Mouse (Mus musculus) kidney, postnatal 0 days (tissue): ENCODE data around the gene Epc2. TPM values are rescaled to one million over a fixed set of nuclear protein-coding genes. Genes with fewer than 3 reads are reported as not detected.
A peak's percentile ranks its signal among the peaks of the same experiment; 100 is the strongest.

Experiments used
- ATAC-seq: fragments of 200-750 bp; cut with Nextera tagmentation; replicated peaks from 2 replicates; pipeline ENCODE4 v1.8.0; 2017; ENCODE audit warnings: low read depth, moderate number of reproducible peaks, moderate TSS enrichment, moderate library complexity; ENCODE audit not compliant: low FRiP score
- DNase-seq: peaks from one replicate; pipeline ENCODE4 v3.0.0-alpha.2; 2016; ENCODE audit warnings: low spot score
- H3K27ac ChIP-seq: fragments of 300-500 bp; sonication (generic); 2 replicates; pipeline ENCODE4 v1.5.1; 2014; ENCODE audit warnings: mild to moderate bottlenecking
- H3K27me3 ChIP-seq: fragments of 300-500 bp; sonication (generic); 2 replicates; pipeline ENCODE4 v1.6.1; 2014; ENCODE audit warnings: low read length, mixed read lengths; ENCODE audit not compliant: insufficient read depth
- H3K36me3 ChIP-seq: fragments of 300-500 bp; sonication (generic); 2 replicates; pipeline ENCODE4 v1.6.1; 2014; ENCODE audit warnings: low read length, mixed read lengths; ENCODE audit not compliant: insufficient read depth
- H3K4me1 ChIP-seq: fragments of 300-500 bp; sonication (generic); replicated peaks from 2 replicates; pipeline ENCODE4 v1.6.1; 2014; ENCODE audit warnings: antibody characterized with exemption, low read length, mixed read lengths; ENCODE audit not compliant: insufficient read depth
- H3K4me2 ChIP-seq: fragments of 300-500 bp; sonication (generic); 2 replicates; pipeline ENCODE4 v1.6.1; 2014; ENCODE audit warnings: mild to moderate bottlenecking, low read length, moderate library complexity, mixed read lengths
- H3K4me3 ChIP-seq: fragments of 300-500 bp; sonication (generic); replicated peaks from 2 replicates; pipeline ENCODE4 v1.5.1; 2014; ENCODE audit warnings: low read depth, low read length
- H3K9ac ChIP-seq: fragments of 300-500 bp; sonication (generic); 2 replicates; pipeline ENCODE4 v1.6.1; 2014; ENCODE audit warnings: low read depth, low read length
- H3K9me3 ChIP-seq: fragments of 300-500 bp; sonication (generic); replicated peaks from 2 replicates; pipeline ENCODE4 v1.6.1; 2016; ENCODE audit warnings: low read length, inconsistent platforms, mixed read lengths
- CTCF ChIP-seq: IDR thresholded peaks from 2 replicates; pipeline ENCODE4 v1.5.1; 2016; ENCODE audit warnings: antibody characterized with exemption, low read depth, mild to moderate bottlenecking, moderate library complexity
- WGBS: fragments of 180-500 bp; shearing (Covaris S2); extraction: QIAGEN DNeasy Blood & Tissue Kit; methylation state at CpG from one replicate; pipeline ENCODE4 v1.1.7; 2014; 5-methylcytosine and 5-hydroxymethylcytosine counted together
- polyA plus RNA-seq: library from polyadenylated mRNA; unstranded; fragments of >200 nt; fragmentation: Nextera tagmentation; extraction: Ambion mirVana; gene quantifications from 2 replicates; pipeline ENCODE4 v1.2.1, GENCODE M21; 2015

Gene Epc2
- polyA plus RNA-seq, 1 experiment from 2014 or later: 6.7 TPM

DNA sequence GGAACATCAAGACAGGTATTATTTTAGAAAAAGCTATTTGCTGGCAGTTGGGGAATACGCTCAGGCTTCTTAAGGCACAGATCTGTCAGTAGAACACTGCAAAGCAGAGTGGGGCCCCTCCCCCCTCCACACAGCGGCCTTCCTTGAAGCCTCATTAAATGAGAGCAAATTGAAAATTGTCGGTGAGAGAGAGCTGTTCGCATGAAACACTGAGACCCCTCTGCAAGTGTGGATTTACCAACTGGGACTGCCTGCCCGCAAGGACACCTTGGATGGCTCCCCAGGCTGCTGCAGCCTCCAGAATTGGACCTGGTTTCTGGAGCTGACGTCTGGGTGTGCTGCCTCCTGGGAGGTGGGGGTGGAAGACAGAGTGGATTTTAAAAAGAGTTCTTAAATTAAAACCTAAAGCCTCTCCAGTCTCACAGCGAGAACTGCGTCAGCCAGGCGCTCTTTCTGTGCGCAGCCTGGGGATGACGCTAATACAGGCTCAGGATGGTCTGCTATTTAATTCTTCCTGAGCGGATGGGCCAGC, 120.9 kb downstream of the Epc2 start:
- Histone ChIP-seq H3K4me3 (no peak overlapping the region), H3K9ac (no peak overlapping the region), H3K4me2 (peak overlapping the region; percentile 49), H3K4me1 (peaks cover 10% of the 10 kb centered on the region; the same call in 1 of the 2 replicates), H3K36me3 (no peaks in the 10 kb centered on the region), H3K27ac (no peak overlapping the region), H3K9me3 (no peaks in the 10 kb centered on the region), H3K27me3 (no peaks in the 10 kb centered on the region)
- no peak for ATAC-seq
- TF ChIP-seq CTCF: no peak
- DNase-seq: peak; percentile 32
- 39% methylated on average over 12 of the region's 12 CpGs for WGBS

GRCm38 (mm10) chr2:49572684-49573083, 121.4 kb downstream of the Epc2 start:
- H3K4me1 ChIP-seq: peaks cover 10% of the 10 kb centered on the region; the same call in 1 of the 2 replicates
- TF ChIP-seq CTCF: no peak
- H3K9me3 ChIP-seq: no peaks in the 10 kb centered on the region
- no peak overlapping the region for H3K9ac ChIP-seq
- ATAC-seq: no peak
- H3K27ac ChIP-seq: no peak overlapping the region
- WGBS: 48% methylated on average over 9 of the region's 9 CpGs
- H3K27me3 ChIP-seq: no peaks in the 10 kb centered on the region
- no peaks in the 10 kb centered on the region for H3K36me3 ChIP-seq
- H3K4me2 ChIP-seq: peak overlapping the region; percentile 49; the same call in 1 of the 2 replicates
- H3K4me3 ChIP-seq: no peak overlapping the region
- no peak for DNase-seq

DNA sequence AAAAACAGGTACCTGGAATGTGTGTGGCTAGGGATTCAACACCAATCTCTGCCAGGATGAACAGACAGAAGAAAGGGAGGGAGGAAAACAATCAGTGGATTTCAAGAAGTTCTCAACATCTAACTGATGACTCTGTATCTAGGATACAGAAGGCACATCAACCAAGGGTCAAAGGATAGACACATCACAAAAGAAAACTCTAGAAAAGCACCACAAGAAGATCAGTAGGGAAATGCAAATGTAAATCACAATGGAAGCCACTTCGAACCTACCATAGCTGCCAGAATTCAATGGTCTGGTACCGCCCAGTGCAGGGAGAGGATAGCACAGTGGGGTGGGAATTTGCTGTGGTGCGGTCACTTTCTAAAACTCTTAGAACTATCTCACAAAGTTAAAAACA, 122.0 kb downstream of the Epc2 start:
- no peaks in the 10 kb centered on the region for H3K36me3 ChIP-seq

DNA sequence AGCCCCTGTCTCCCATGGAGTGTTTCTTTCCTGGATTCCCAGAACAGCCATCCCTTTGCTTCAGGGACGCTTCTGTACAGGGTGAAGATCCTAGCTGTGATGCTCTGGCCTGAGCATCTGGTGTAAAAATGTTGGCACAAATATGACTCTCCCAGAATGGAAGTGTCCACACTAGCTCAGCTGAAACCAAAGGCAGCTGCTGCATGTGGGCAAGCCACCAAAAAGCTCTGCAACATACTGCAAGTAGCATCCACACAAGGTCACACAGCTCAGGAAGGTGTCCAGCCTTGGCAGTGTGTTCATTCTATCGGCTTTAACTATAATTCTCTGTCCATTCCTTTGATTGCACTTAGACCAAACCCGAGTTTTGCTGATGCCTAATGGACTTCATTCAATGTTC, 129.3 kb downstream of the Epc2 start:
- no peak overlapping the region for H3K4me3 ChIP-seq
- no peak for ATAC-seq
- H3K4me2 ChIP-seq: no peak overlapping the region
- H3K27me3 ChIP-seq: no peaks in the 10 kb centered on the region
- H3K4me1 ChIP-seq: no peaks in the 10 kb centered on the region
- TF ChIP-seq CTCF: no peak
- no peak overlapping the region for H3K9ac ChIP-seq
- no peaks in the 10 kb centered on the region for H3K9me3 ChIP-seq
- no peaks in the 10 kb centered on the region for H3K36me3 ChIP-seq
- WGBS: 86% methylated on average over 3 of the region's 3 CpGs
- H3K27ac ChIP-seq: no peak overlapping the region
- DNase-seq: no peak

More for the DNA sequence above, 122.0 kb downstream of the Epc2 start:
- H3K27me3 ChIP-seq: no peaks in the 10 kb centered on the region
- TF ChIP-seq CTCF: no peak
- H3K9ac ChIP-seq: no peak overlapping the region
- H3K9me3 ChIP-seq: no peaks in the 10 kb centered on the region
- H3K4me3 ChIP-seq: no peak overlapping the region
- DNase-seq (no peak), ATAC-seq (no peak)
- no peak overlapping the region for H3K27ac ChIP-seq
- WGBS: 96% methylated on average over 3 of the region's 3 CpGs
- H3K4me2 ChIP-seq: no peak overlapping the region
- peaks cover 10% of the 10 kb centered on the region; the same call in 1 of the 2 replicates for H3K4me1 ChIP-seq

GRCm38 (mm10) chr2:49582546-49582945, 131.3 kb downstream of the Epc2 start:
- no peak overlapping the region for H3K9ac ChIP-seq
- TF ChIP-seq CTCF: no peak
- H3K9me3 ChIP-seq: no peaks in the 10 kb centered on the region
- H3K27ac ChIP-seq: no peak overlapping the region
- H3K4me3 ChIP-seq: no peak overlapping the region
- H3K4me2 ChIP-seq: no peak overlapping the region
- WGBS: 84% methylated on average over 5 of the region's 5 CpGs
- ATAC-seq (no peak), DNase-seq (no peak)
- H3K36me3 ChIP-seq: no peaks in the 10 kb centered on the region
- no peaks in the 10 kb centered on the region for H3K4me1 ChIP-seq
- H3K27me3 ChIP-seq: no peaks in the 10 kb centered on the region

DNA sequence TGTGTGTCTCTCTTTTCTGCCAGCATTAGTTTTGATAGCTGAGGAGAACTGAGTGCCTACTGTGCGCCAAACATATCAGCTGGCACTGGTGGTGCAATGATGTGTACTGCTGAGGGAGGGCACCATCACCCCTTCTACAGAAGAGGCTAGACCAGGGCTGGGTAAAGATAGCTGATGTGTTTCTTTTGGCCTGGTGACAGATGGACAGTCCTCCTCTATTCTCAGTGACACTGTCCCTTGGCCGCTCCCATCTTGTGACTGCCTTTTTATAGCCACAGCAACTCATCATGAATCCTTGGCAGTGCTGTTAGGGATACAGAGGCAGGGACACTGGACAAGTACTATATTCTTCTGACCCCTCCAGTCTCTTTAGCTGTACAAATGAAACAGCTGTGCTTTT, 132.0 kb downstream of the Epc2 start:
- Histone ChIP-seq H3K9me3 (no peaks in the 10 kb centered on the region), H3K4me1 (no peaks in the 10 kb centered on the region), H3K27me3 (no peaks in the 10 kb centered on the region), H3K36me3 (no peaks in the 10 kb centered on the region), H3K27ac (no peak overlapping the region), H3K9ac (no peak overlapping the region), H3K4me2 (no peak overlapping the region), H3K4me3 (no peak overlapping the region)
- TF ChIP-seq CTCF: no peak
- 79% methylated on average over 2 of the region's 2 CpGs for WGBS
- ATAC-seq: no peak
- no peak for DNase-seq

GRCm38 (mm10) chr2:49590450-49590849, 139.2 kb downstream of the Epc2 start:
- Histone ChIP-seq H3K27ac (no peak overlapping the region), H3K4me1 (no peaks in the 10 kb centered on the region), H3K9me3 (no peaks in the 10 kb centered on the region), H3K9ac (no peak overlapping the region), H3K4me3 (no peak overlapping the region), H3K4me2 (no peak overlapping the region), H3K36me3 (no peaks in the 10 kb centered on the region), H3K27me3 (no peaks in the 10 kb centered on the region)
- DNase-seq (no peak), ATAC-seq (no peak)
- WGBS: 63% methylated on average over 5 of the region's 5 CpGs
- TF ChIP-seq CTCF: no peak
